Mouse (Mus musculus) retina, postnatal 1 day (tissue): ENCODE data around the gene A4gnt.

Experiments used
- DNase-seq: peaks from one replicate; pipeline ENCODE4 v3.0.0-alpha.2; 2012

A4gnt gene

GRCm38 (mm10) chr9:99636776-99637175, 24.5 kb downstream of the A4gnt start:
- peak; percentile 48 for DNase-seq

GRCm38 (mm10) chr9:99637227-99637626, 24.9 kb downstream of the A4gnt start:
- no peak for DNase-seq

GRCm38 (mm10) chr9:99637736-99638135, 25.4 kb downstream of the A4gnt start:
- no peak for DNase-seq

- no peak for DNase-seq
Measured at GRCm38 (mm10) chr9:99639957-99640356, 27.7 kb downstream of the A4gnt start.

- DNase-seq = no peak
Measured at GRCm38 (mm10) chr9:99645416-99645815, 33.1 kb downstream of the A4gnt start.

GRCm38 (mm10) chr9:99646102-99646501, 33.8 kb downstream of the A4gnt start:
- DNase-seq = no peak

GRCm38 (mm10) chr9:99660756-99661155, 48.5 kb downstream of the A4gnt start:
- DNase-seq = no peak

- no peak for DNase-seq
Measured at GRCm38 (mm10) chr9:99661606-99662166, 49.4 kb downstream of the A4gnt start.

DNA sequence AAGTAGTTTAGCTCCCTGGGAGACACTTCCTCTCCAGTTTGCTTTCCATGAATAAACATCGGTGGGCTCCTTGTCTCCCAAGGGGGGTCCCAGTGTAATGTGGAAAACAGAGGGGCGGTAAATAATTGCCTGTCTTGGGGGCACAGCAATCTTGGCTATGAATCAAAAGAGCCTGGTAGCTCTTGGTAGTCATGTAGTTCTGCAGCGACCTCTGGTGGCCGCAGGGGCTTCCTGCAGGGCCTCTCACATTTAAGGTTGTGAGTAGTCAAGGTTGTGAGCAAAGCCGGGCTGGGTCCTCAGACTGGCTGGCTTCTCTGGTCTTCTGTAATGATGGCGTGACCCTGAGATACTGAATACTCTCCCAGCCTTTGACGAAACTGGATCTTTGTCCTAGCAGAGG, 50.1 kb downstream of the A4gnt start:
- peak; percentile 83 for DNase-seq

GRCm38 (mm10) chr9:99662887-99663286, 50.6 kb downstream of the A4gnt start:
- DNase-seq = no peak

GRCm38 (mm10) chr9:99667596-99667995, 55.3 kb downstream of the A4gnt start:
- DNase-seq = no peak

- peak; percentile 20 for DNase-seq
Measured at GRCm38 (mm10) chr9:99671603-99672002, 59.3 kb downstream of the A4gnt start.
